Mouse (Mus musculus): Measurements from ENCODE around the gene Hist1h2ad.
"Not testable (repeated sequence)": the region's sequence is repeated elsewhere in the genome, so short reads cannot be mapped to it uniquely, and the experiment has no call there.

- TF ChIP-seq CTCF (IDR thresholded peaks at IDR 0.05; ENCODE audit: borderline replicate concordance, extremely low read depth, insufficient read depth, insufficient read length): not testable (repeated sequence)
- TF ChIP-seq POLR2A (IDR thresholded peaks at IDR 0.05; ENCODE audit: borderline replicate concordance, extremely low read depth, insufficient read depth, insufficient read length, poor library complexity, severe bottlenecking): peak; percentile 51; the same call in 1 of the 2 replicates
Measured at GRCm38 (mm10) chr13:23585442-23586098, 11.4 kb downstream of the Hist1h2ad start.
